ENCODE assay signal across 10 mouse cellular contexts in the genomic region with DNA sequence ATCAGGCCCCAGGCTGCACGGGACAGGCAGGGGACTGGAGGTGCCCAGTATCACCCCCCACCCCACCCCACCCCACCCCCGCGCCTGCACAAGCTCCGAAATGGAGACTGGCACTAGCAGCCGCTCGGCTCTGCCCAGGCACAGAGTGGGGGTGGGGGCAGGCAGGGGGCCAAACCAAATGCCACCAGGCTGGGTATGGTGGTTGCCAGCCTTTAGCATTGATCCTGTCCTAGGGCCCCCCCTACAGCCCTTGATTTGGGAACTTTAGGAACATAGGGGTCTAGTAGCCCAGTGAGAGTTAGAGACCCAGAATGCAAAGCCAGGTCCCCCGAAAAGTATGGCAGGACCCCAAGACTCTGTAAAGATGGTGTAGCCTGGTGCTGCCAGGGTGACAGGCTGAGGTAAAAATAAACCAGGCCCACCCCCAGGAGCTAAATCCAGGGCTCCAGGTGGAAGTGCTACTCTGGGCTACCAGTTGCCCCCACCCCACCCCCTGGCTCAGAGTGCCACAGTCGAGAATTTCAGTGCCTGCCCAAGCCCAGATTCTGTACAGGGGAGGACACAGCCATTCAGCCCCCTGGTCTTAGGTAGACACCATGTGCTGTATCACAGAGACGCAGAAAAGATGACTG. TPM values are rescaled to one million over a fixed set of nuclear protein-coding genes. Genes with fewer than 3 reads are reported as not detected.
A peak's percentile ranks its signal among the peaks of the same experiment; 100 is the strongest.
DNase-seq lines count a peak whose midpoint lies in the region; ATAC-seq lines count a peak whose summit lies in the region.
"Had no signal": no experiment of that assay in that cellular context is flagged by ENCODE, and none has a peak within 500 bp of the region (broad histone marks: within the 10 kb centered on the region; RNA-seq: fewer than 3 reads in every experiment).

No protein-coding gene starts in this region.

- H3K27me3 ChIP-seq in heart, embryonic 13.5 days (replicated peaks) = peaks cover 98% of the 10 kb centered on the region
- H3K27me3 ChIP-seq in neural tube, embryonic 14.5 days (ENCODE audit: control insufficient read depth, insufficient read depth, low read length) = peaks cover 42% of the 10 kb centered on the region
- peaks cover 39% of the 10 kb centered on the region for H3K27me3 ChIP-seq in embryonic facial prominence, embryonic 14.5 days (replicated peaks; ENCODE audit: control insufficient read depth, insufficient read depth, low read length)
- peaks cover 89% of the 10 kb centered on the region for H3K27me3 ChIP-seq in neural tube, embryonic 15.5 days (replicated peaks)

- H3K4me2 ChIP-seq in heart, embryonic 13.5 days = no peak overlapping the region
- H3K4me2 ChIP-seq in neural tube, embryonic 14.5 days (ENCODE audit: low read depth, low read length) = no peak overlapping the region
- H3K4me2 ChIP-seq in embryonic facial prominence, embryonic 14.5 days (ENCODE audit: low read depth, low read length) = peak overlapping the region; percentile 30; the same call in 1 of the 2 replicates
- H3K4me2 ChIP-seq in neural tube, embryonic 15.5 days = peak overlapping the region; percentile 24; the same call in 1 of the 2 replicates
- H3K4me2 ChIP-seq: intestine, embryonic 15.5 days had no signal

- H3K36me3 ChIP-seq in heart, embryonic 13.5 days = no peaks in the 10 kb centered on the region
- no peaks in the 10 kb centered on the region for H3K36me3 ChIP-seq in neural tube, embryonic 14.5 days (ENCODE audit: control insufficient read depth, insufficient read depth, low read length)
- peaks cover 8% of the 10 kb centered on the region; the same call in 1 of the 2 replicates for H3K36me3 ChIP-seq in embryonic facial prominence, embryonic 14.5 days (ENCODE audit: control insufficient read depth, insufficient read depth, low read length)
- no peaks in the 10 kb centered on the region for H3K36me3 ChIP-seq in neural tube, embryonic 15.5 days
- H3K36me3 ChIP-seq: intestine, embryonic 15.5 days had no signal

- no peak overlapping the region for H3K27ac ChIP-seq in heart, embryonic 13.5 days (replicated peaks)
- 0 out of 2 replicates have a peak overlapping the region, but pooled peaks have one; percentile 11 for H3K27ac ChIP-seq in neural tube, embryonic 14.5 days (ENCODE audit: low read depth, low read length)
- peak overlapping the region; percentile 65 for H3K27ac ChIP-seq in embryonic facial prominence, embryonic 14.5 days (replicated peaks; ENCODE audit: low read depth, low read length)
- H3K27ac ChIP-seq in neural tube, embryonic 15.5 days (replicated peaks) = peak overlapping the region; percentile 54
- H3K27ac ChIP-seq: intestine, embryonic 15.5 days had no signal

- no peak overlapping the region for H3K4me3 ChIP-seq in heart, embryonic 13.5 days
- H3K4me3 ChIP-seq in neural tube, embryonic 14.5 days (ENCODE audit: low read depth, low read length) = no peak overlapping the region
- H3K4me3 ChIP-seq in embryonic facial prominence, embryonic 14.5 days (ENCODE audit: low read depth, low read length) = no peak overlapping the region
- no peak overlapping the region for H3K4me3 ChIP-seq in neural tube, embryonic 15.5 days (replicated peaks)
- H3K4me3 ChIP-seq: intestine, embryonic 15.5 days had no signal

- WGBS in heart, embryonic 13.5 days = 71% methylated on average over 7 of the region's 9 CpGs
- WGBS in neural tube, embryonic 14.5 days = 71% methylated on average over 9 of the region's 9 CpGs
- WGBS in embryonic facial prominence, embryonic 14.5 days = 78% methylated on average over 5 of the region's 9 CpGs
- WGBS in neural tube, embryonic 15.5 days = 65% methylated on average over 9 of the region's 9 CpGs

- no peak for DNase-seq in heart, postnatal 25 days (ENCODE audit: low spot score)
- DNase-seq in neural tube, embryonic 10.5 days (ENCODE audit: extremely low spot score, low spot score) = no peak
- no peak for DNase-seq in embryonic facial prominence, embryonic 14.5 days (ENCODE audit: low spot score)
- no peak for DNase-seq in embryo, embryonic 11 days
- DNase-seq in spleen, adult 18-20 months = no peak
- DNase-seq: thymus, postnatal 4 days had no signal

- ATAC-seq in heart, embryonic 13.5 days (ENCODE audit: extremely low read depth, insufficient number of reproducible peaks, low FRiP score, low TSS enrichment) = no peak
- no peak for ATAC-seq in neural tube, embryonic 14.5 days (ENCODE audit: low read depth)
- no peak for ATAC-seq in embryonic facial prominence, embryonic 14.5 days (ENCODE audit: low read depth)
- ATAC-seq in neural tube, embryonic 15.5 days (ENCODE audit: low FRiP score) = 0 out of 2 replicates have a peak, but pooled peaks have one; percentile 4
- ATAC-seq: intestine, embryonic 15.5 days had no signal

- intact Hi-C loops in heart, postnatal 25 days (cut with DNase I) = no loop called here

- H3K9me3 ChIP-seq in heart, embryonic 13.5 days = no peaks in the 10 kb centered on the region
- no peaks in the 10 kb centered on the region for H3K9me3 ChIP-seq in neural tube, embryonic 14.5 days (ENCODE audit: control insufficient read depth, low read length)
- H3K9me3 ChIP-seq in embryonic facial prominence, embryonic 14.5 days (ENCODE audit: control insufficient read depth, low read length) = no peaks in the 10 kb centered on the region
- H3K9me3 ChIP-seq in neural tube, embryonic 15.5 days (replicated peaks) = no peaks in the 10 kb centered on the region
- H3K9me3 ChIP-seq: intestine, embryonic 15.5 days had no signal

- 0 out of 2 replicates have a peak overlapping the region, but pooled peaks have one; percentile 24 for H3K9ac ChIP-seq in heart, embryonic 13.5 days
- H3K9ac ChIP-seq in neural tube, embryonic 14.5 days (replicated peaks; ENCODE audit: low read depth, low read length) = peak overlapping the region; percentile 25; the same call in 1 of the 2 replicates
- H3K9ac ChIP-seq in embryonic facial prominence, embryonic 14.5 days (ENCODE audit: low read depth, low read length) = 0 out of 2 replicates have a peak overlapping the region, but pooled peaks have one; percentile 16
- H3K9ac ChIP-seq in neural tube, embryonic 15.5 days (replicated peaks) = no peak overlapping the region

- peaks cover 86% of the 10 kb centered on the region for H3K4me1 ChIP-seq in heart, embryonic 13.5 days
- H3K4me1 ChIP-seq in neural tube, embryonic 14.5 days (ENCODE audit: control insufficient read depth, insufficient read depth, low read length) = peaks cover 18% of the 10 kb centered on the region; the same call in 1 of the 2 replicates
- peaks cover 75% of the 10 kb centered on the region for H3K4me1 ChIP-seq in embryonic facial prominence, embryonic 14.5 days (ENCODE audit: control insufficient read depth, insufficient read depth, low read length)
- H3K4me1 ChIP-seq in neural tube, embryonic 15.5 days = peaks cover 86% of the 10 kb centered on the region

RNA-seq across cellular contexts. Expression of gene Nfix, which starts 10.2 kb away (rescaled TPM):
- polyA plus RNA-seq in heart, embryonic 13.5 days (2015; fragmentation: Nextera tagmentation; extraction: Ambion mirVana) = 10.0 and 11.7 TPM in 2 replicates
- 100 to 1,000 TPM; 287 to 311 TPM for total RNA-seq in heart, postnatal 25 days (2021)
- 68.2 and 91.5 TPM in 2 replicates for polyA plus RNA-seq in neural tube, embryonic 14.5 days (2014; fragmentation: Nextera tagmentation; extraction: Ambion mirVana)
- polyA plus RNA-seq in embryonic facial prominence, embryonic 14.5 days (2014; fragmentation: Nextera tagmentation; extraction: Ambion mirVana) = 64.0 and 67.4 TPM in 2 replicates
- 60.3 and 70.5 TPM in 2 replicates for polyA plus RNA-seq in neural tube, embryonic 15.5 days (2015; fragmentation: Nextera tagmentation; extraction: Ambion mirVana)

RNA-seq across cellular contexts. Expression of gene Dand5, which starts 32.7 kb away (rescaled TPM):
- polyA plus RNA-seq in heart, embryonic 13.5 days (2015; fragmentation: Nextera tagmentation; extraction: Ambion mirVana) = 6.3 and 6.6 TPM in 2 replicates
- total RNA-seq in heart, postnatal 25 days (2021) = 10 to 100 TPM in 1 of 2 experiments, 1 to 10 TPM in 1; 9.6 to 10.3 TPM
- 12.3 and 16.9 TPM in 2 replicates for polyA plus RNA-seq in neural tube, embryonic 14.5 days (2014; fragmentation: Nextera tagmentation; extraction: Ambion mirVana)
- polyA plus RNA-seq in embryonic facial prominence, embryonic 14.5 days (2014; fragmentation: Nextera tagmentation; extraction: Ambion mirVana) = 5.8 and 6.8 TPM in 2 replicates
- 15.7 and 17.2 TPM in 2 replicates for polyA plus RNA-seq in neural tube, embryonic 15.5 days (2015; fragmentation: Nextera tagmentation; extraction: Ambion mirVana)

RNA-seq across cellular contexts. Expression of gene Gadd45gip1, which starts 41.4 kb away (rescaled TPM):
- 50.2 and 52.3 TPM in 2 replicates for polyA plus RNA-seq in heart, embryonic 13.5 days (2015; fragmentation: Nextera tagmentation; extraction: Ambion mirVana)
- total RNA-seq in heart, postnatal 25 days (2021) = 10 to 100 TPM; 28.9 to 30.0 TPM
- 33.1 and 39.8 TPM in 2 replicates for polyA plus RNA-seq in neural tube, embryonic 14.5 days (2014; fragmentation: Nextera tagmentation; extraction: Ambion mirVana)
- 41.3 and 41.5 TPM in 2 replicates for polyA plus RNA-seq in embryonic facial prominence, embryonic 14.5 days (2014; fragmentation: Nextera tagmentation; extraction: Ambion mirVana)
- polyA plus RNA-seq in neural tube, embryonic 15.5 days (2015; fragmentation: Nextera tagmentation; extraction: Ambion mirVana) = 44.3 and 45.1 TPM in 2 replicates

RNA-seq across cellular contexts. Expression of gene Rad23a, which starts 50.5 kb away (rescaled TPM):
- 108 and 123 TPM in 2 replicates for polyA plus RNA-seq in heart, embryonic 13.5 days (2015; fragmentation: Nextera tagmentation; extraction: Ambion mirVana)
- 10 to 100 TPM; 80.8 to 81.1 TPM for total RNA-seq in heart, postnatal 25 days (2021)
- polyA plus RNA-seq in neural tube, embryonic 14.5 days (2014; fragmentation: Nextera tagmentation; extraction: Ambion mirVana) = 69.4 and 78.1 TPM in 2 replicates
- 109 and 111 TPM in 2 replicates for polyA plus RNA-seq in embryonic facial prominence, embryonic 14.5 days (2014; fragmentation: Nextera tagmentation; extraction: Ambion mirVana)
- polyA plus RNA-seq in neural tube, embryonic 15.5 days (2015; fragmentation: Nextera tagmentation; extraction: Ambion mirVana) = 71.3 and 98.0 TPM in 2 replicates

RNA-seq across cellular contexts. Expression of gene Calr, which starts 56.8 kb away (rescaled TPM):
- polyA plus RNA-seq in heart, embryonic 13.5 days (2015; fragmentation: Nextera tagmentation; extraction: Ambion mirVana) = 711 and 772 TPM in 2 replicates
- total RNA-seq in heart, postnatal 25 days (2021) = 100 to 1,000 TPM; 365 to 441 TPM
- 615 and 623 TPM in 2 replicates for polyA plus RNA-seq in neural tube, embryonic 14.5 days (2014; fragmentation: Nextera tagmentation; extraction: Ambion mirVana)
- polyA plus RNA-seq in embryonic facial prominence, embryonic 14.5 days (2014; fragmentation: Nextera tagmentation; extraction: Ambion mirVana) = 805 and 891 TPM in 2 replicates
- 730 and 802 TPM in 2 replicates for polyA plus RNA-seq in neural tube, embryonic 15.5 days (2015; fragmentation: Nextera tagmentation; extraction: Ambion mirVana)

Comparison
In these comparisons a context has a peak if more than half of its experiments do, and no peak if none do; other contexts are left out.
1. H3K4me2 ChIP-seq: peak in embryonic facial prominence, embryonic 14.5 days (single experiment) and neural tube, embryonic 15.5 days (single experiment); none in heart, embryonic 13.5 days (single experiment) and neural tube, embryonic 14.5 days (single experiment).